Mouse (Mus musculus): ENCODE results near the gene L3hypdh.
"Not testable (repeated sequence)": the region's sequence is repeated elsewhere in the genome, so short reads cannot be mapped to it uniquely, and the experiment has no call there.

L3hypdh gene

DNA sequence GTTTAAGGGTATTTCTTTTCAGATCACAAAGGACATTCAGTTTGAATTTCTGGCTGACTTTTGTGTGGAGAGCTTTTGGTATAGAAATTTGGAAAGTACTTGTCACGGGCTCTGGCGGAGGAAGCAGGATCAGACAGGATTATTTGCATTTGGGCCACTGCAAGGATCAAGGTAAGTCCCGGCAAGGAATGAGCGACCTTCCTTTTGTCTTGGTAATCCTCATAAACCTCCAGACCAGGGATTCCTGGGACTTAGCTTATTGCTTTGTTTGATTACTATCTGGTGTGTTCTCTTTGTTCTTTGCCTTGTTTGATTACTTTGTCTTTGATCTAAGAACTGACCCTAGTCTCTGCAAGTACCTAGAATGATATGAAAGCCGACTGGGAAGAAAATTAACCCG is 31.4 kb downstream of the L3hypdh start:
- no peak for DNase-seq (ENCODE audit: low read depth, low spot score)

- peak; percentile 55 for DNase-seq (ENCODE audit: low read depth, low spot score)
Observed at GRCm38 (mm10) chr12:72053303-72053702, 31.9 kb downstream of the L3hypdh start.

DNA sequence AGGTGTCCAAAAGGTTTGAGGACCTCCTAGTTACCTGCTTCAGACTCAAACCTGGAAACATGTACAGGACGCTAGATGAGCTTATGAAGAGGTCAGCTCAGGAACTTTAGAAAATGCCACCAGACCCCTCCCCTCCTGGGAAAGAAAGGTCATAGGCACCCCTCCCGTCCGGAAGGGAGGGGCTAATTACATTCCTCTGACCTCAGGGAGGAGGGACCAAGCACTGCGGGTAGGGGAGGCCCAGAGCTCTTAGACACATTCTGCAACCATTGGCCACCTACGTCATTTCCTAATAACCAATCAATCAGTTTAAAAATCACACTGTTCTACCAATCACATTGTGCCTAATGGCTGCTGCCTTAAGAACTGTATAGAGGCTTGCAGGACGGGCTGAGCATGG is 32.7 kb downstream of the L3hypdh start:
- DNase-seq (ENCODE audit: low read depth, low spot score) = no peak

GRCm38 (mm10) chr12:72050821-72051220 is 34.4 kb downstream of the L3hypdh start:
- DNase-seq (ENCODE audit: low read depth, low spot score) = no peak

DNA sequence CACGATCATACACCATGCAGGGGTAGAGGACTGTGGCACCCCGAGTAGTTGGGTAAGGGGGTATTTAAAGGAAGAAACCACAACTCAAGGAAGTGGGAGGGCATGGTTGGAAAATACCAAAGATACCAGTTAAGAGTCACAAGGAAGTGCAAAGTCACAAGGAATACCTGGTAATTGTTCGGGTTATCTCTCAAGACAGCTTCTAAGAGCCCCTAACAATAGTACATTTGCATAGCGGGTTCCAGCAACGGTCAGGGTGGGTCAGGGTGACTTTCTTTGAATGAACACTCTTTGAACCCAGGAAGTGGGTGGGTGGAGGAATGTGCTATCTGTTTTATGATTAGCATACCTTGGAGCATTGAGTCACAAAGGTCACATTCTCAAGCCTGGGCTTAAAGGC is 35.1 kb downstream of the L3hypdh start:
- DNase-seq (ENCODE audit: low read depth, low spot score) = not testable (repeated sequence)

DNA sequence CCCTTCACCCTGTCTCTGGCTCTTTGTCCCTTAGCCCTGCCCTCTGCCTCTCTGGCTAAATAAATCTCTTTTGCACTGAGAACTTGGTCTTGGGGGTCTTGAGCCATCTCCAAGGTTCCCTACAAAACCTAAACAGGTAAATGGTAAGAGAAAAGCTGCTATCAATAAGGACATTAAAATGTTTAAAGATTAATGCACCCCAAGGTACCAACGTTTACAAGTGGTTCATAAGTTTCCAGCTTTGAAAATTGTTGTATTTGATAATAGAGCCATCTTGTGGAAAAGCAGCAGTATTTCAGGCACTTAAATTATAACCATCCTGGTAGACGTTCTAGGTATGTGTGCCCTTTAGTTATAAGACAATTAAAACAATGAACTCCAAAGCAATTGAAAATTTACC is 37.7 kb downstream of the L3hypdh start:
- peak; percentile 45 for DNase-seq (ENCODE audit: low read depth, low spot score)

GRCm38 (mm10) chr12:72041238-72041637 is 44.0 kb downstream of the L3hypdh start:
- no peak for DNase-seq (ENCODE audit: low read depth, low spot score)

DNA sequence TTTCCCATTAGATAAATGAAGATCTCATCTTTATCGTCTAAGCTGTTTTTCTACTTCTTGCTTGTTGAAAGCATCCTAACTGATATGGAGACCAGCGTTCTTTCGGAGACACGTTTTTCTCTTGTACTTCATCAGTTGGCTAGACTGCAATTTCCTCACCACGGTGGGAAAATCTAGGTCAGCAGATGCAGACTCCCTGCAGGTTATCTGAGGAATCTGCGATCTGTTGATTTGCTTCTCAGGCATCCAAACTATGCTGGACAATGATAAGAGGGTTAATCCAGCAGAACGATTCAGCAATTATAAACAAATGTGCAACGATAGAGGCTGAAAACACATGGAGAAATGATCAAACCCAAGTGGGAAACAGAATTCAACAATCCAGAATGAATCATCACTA is 45.7 kb downstream of the L3hypdh start:
- DNase-seq (ENCODE audit: low read depth, low spot score) = peak; percentile 15

- DNase-seq (ENCODE audit: low read depth, low spot score) = no peak
Observed at GRCm38 (mm10) chr12:72038866-72039265, 46.4 kb downstream of the L3hypdh start.

GRCm38 (mm10) chr12:72037049-72037448 is 48.2 kb downstream of the L3hypdh start:
- no peak for DNase-seq (ENCODE audit: low read depth, low spot score)

DNA sequence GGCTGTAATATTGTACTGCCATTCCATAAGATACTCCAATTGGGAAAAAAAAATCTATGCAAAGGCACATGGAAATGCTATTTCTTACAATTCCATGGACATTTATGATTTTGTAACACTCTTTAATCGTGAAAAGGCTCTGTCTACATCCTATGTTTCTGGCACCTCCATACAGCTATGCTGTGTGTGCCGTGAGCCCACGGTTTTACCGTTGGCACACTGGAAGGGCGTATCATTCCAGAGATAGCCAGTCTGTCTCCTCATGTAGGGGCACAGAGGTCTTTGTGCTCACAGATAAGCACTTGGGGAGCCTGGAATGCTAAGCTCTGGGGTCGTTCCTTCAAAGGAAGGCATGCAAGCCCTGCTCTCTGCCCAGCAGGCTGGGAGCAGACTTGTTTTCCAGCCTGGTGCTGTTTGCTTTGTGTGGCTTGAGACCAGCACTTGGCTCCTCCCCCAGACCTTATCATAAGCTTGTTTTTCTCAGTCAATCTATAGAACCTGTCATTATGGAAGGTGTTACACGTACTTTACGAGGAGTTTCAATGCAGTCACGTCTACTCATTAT is 49.1 kb downstream of the L3hypdh start:
- DNase-seq (ENCODE audit: low read depth, low spot score) = no peak

DNA sequence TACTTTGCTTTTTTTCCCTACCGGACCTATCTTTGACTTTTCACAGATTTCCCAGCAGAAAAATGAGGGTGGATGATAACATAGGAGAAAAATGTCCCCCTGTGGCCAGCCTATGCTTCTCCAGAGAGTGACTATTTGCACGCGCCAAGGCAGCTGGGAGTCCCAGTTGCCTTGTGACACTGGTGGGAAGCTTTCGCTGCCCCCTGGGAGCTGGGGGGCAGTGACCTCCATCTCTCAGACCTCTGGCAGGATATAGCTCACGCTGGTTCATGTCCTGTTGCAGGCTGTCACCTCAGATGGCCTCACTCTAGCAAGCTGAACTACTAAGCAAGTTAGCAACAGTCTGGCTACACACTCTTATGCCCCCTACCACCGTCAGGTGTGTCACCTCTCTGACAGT is 53.4 kb downstream of the L3hypdh start:
- DNase-seq (ENCODE audit: low read depth, low spot score) = no peak

- no peak for DNase-seq (ENCODE audit: low read depth, low spot score)
Observed at GRCm38 (mm10) chr12:72031171-72031570, 54.1 kb downstream of the L3hypdh start.

DNA sequence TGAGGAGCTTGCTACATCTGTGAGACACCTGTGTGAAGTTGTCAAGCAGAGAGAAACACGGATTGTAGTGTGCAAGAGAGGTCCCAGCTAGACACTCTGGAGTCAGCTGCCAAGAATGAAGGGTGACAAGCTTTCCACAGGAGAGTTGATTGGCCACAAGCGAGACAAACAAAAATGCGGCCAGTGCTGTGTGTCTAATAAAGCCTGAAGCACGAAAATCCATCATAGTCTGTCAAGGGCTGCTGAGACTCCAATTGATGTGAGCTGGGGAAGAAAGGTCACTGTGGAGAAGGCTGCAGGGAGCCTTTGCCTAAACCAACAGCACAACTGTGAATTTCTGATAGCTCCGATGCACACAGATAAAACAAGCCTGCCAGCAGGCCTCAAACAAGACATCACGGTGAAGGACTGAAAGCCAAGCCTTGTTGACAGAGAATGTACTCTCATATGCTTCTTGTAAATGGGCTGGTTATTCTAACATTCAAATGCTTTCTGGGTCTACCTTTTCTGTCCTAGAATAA is 59.9 kb downstream of the L3hypdh start:
- no peak for DNase-seq (ENCODE audit: low read depth, low spot score)

GRCm38 (mm10) chr12:72023572-72023971 is 61.7 kb downstream of the L3hypdh start:
- DNase-seq (ENCODE audit: low read depth, low spot score) = no peak

Data from brain, adult 2 months (tissue).